Mouse (Mus musculus) hindbrain, embryonic 10.5 days (tissue): Measurements from ENCODE around the gene Tmem178b. TPM values are rescaled to one million over a fixed set of nuclear protein-coding genes. Genes with fewer than 3 reads are reported as not detected.

Experiments used
- DNase-seq: peaks from one replicate; pipeline ENCODE4 v3.0.0-alpha.2; 2017; ENCODE audit warnings: low spot score
- H3K27ac ChIP-seq: fragments of 300-500 bp; sonication (generic); 2 replicates; pipeline ENCODE4 v1.5.1; 2016; ENCODE audit warnings: mild to moderate bottlenecking, moderate library complexity
- H3K27me3 ChIP-seq: fragments of 300-500 bp; sonication (generic); 2 replicates; pipeline ENCODE4 v1.6.1; 2016; ENCODE audit warnings: mild to moderate bottlenecking; ENCODE audit not compliant: poor library complexity, insufficient read depth, severe bottlenecking
- H3K36me3 ChIP-seq: fragments of 300-500 bp; sonication (generic); 2 replicates; pipeline ENCODE4 v1.6.1; 2016; ENCODE audit warnings: mild to moderate bottlenecking, moderate library complexity
- H3K4me1 ChIP-seq: fragments of 300-500 bp; sonication (generic); replicated peaks from 2 replicates; pipeline ENCODE4 v1.6.1; 2016; ENCODE audit warnings: mild to moderate bottlenecking
- H3K4me3 ChIP-seq: fragments of 300-500 bp; sonication (generic); 2 replicates; pipeline ENCODE4 v1.5.1; 2016; ENCODE audit warnings: mild to moderate bottlenecking, moderate library complexity
- H3K9me3 ChIP-seq: fragments of 300-500 bp; sonication (generic); 2 replicates; pipeline ENCODE4 v1.6.1; 2016; ENCODE audit warnings: mild to moderate bottlenecking, moderate library complexity
- WGBS: fragments of 180-500 bp; shearing (Covaris S2); methylation state at CpG from one replicate; pipeline ENCODE4 v1.1.7; 2016; 5-methylcytosine and 5-hydroxymethylcytosine counted together
- polyA plus RNA-seq: library from polyadenylated mRNA; unstranded; fragments of >200 nt; fragmentation: Nextera tagmentation; extraction: Ambion mirVana; gene quantifications from 2 replicates; pipeline ENCODE4 v1.2.1, GENCODE M21; 2016

Tmem178b gene
- polyA plus RNA-seq, 1 experiment from 2014 or later: 7.0 TPM

DNA sequence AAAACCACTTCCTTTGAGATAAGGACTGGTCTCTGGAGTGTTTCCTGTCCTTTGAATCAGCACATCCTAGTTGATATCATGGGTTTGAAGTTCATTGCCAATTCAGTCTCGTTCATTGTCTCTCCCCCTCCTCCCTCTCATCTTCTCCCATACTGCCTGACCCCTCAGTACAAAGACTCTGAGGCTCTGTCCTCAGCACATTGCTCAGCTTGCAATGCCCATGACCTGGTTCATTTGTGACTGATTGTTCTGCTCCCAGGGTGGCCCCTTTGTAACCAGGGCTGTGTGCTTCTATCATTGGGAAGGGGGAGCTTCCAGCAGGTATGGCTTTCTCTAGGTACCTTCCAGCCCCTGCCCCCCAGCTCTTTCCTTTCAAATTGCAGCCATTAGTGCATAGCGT, 329.5 kb downstream of the Tmem178b start:
- H3K36me3 ChIP-seq: no peaks in the 10 kb centered on the region
- no peak overlapping the region for H3K4me3 ChIP-seq
- no peaks in the 10 kb centered on the region for H3K27me3 ChIP-seq
- 62% methylated on average over 2 of the region's 2 CpGs for WGBS
- H3K27ac ChIP-seq: no peak overlapping the region
- no peak for DNase-seq
- H3K9me3 ChIP-seq: no peaks in the 10 kb centered on the region
- H3K4me1 ChIP-seq: peaks cover 16% of the 10 kb centered on the region

GRCm38 (mm10) chr6:40205380-40205779, 332.3 kb downstream of the Tmem178b start:
- no peak for DNase-seq
- H3K4me1 ChIP-seq: peaks cover 20% of the 10 kb centered on the region
- H3K4me3 ChIP-seq: no peak overlapping the region
- no peaks in the 10 kb centered on the region for H3K36me3 ChIP-seq
- H3K27me3 ChIP-seq: no peaks in the 10 kb centered on the region
- 78% methylated on average over 2 of the region's 2 CpGs for WGBS
- H3K27ac ChIP-seq: no peak overlapping the region
- H3K9me3 ChIP-seq: no peaks in the 10 kb centered on the region

DNA sequence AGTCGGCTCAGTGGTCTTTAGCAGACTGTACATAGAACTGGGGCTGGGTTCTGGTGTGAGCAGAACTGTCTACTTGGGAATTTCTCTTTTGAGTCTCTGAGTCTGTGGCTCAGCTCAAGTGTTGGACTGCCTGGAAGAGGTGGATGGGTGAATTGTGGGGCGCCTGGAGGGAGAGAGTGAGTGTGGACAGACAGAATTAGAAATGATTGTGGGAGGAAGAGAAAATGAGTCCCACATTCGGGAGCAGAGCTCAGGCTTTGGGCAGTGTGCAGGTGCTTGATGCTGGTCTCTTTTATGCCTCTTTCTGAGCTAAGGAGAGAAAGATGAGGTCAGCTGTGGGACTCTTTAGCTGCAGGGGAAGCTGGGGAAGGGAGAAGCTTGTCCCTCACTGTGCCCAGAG, 334.9 kb downstream of the Tmem178b start:
- Histone ChIP-seq H3K9me3 (no peaks in the 10 kb centered on the region), H3K4me1 (peaks cover 9% of the 10 kb centered on the region; the same call in 1 of the 2 replicates), H3K27ac (no peak overlapping the region), H3K27me3 (no peaks in the 10 kb centered on the region), H3K4me3 (no peak overlapping the region), H3K36me3 (no peaks in the 10 kb centered on the region)
- DNase-seq: no peak
- 84% methylated on average over 3 of the region's 3 CpGs for WGBS

DNA sequence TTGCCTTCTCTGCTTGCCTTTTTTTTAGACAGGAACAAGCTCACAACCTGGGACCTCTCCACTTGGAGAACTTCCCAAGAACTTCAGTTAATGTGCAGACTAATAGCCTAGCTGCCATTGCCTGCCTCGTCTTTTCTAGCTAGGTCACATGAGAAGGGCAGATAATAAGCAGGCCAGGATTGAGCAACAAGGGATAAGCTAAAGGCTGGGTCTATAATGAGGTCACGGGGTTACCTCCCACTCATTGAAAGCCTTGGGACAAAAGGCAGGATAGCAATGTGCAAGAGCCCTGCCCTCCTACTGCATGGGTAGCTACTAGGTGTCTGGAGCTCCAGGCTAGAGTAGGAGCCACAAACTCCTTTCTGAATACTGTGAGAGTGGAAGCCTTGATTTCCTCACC, 336.1 kb downstream of the Tmem178b start:
- no peak for DNase-seq
- H3K36me3 ChIP-seq: no peaks in the 10 kb centered on the region
- 54% methylated on average over 2 of the region's 2 CpGs for WGBS
- H3K4me3 ChIP-seq: no peak overlapping the region
- 0 out of 2 replicates have a peak, but pooled peaks cover 4% of the 10 kb centered on the region for H3K4me1 ChIP-seq
- H3K9me3 ChIP-seq: no peaks in the 10 kb centered on the region
- H3K27ac ChIP-seq: no peak overlapping the region
- H3K27me3 ChIP-seq: no peaks in the 10 kb centered on the region

GRCm38 (mm10) chr6:40217154-40217553, 344.1 kb downstream of the Tmem178b start:
- H3K4me3 ChIP-seq: no peak overlapping the region

GRCm38 (mm10) chr6:40217651-40218050, 344.6 kb downstream of the Tmem178b start:
- H3K4me1 ChIP-seq: no peaks in the 10 kb centered on the region
- no peaks in the 10 kb centered on the region for H3K27me3 ChIP-seq
- H3K36me3 ChIP-seq: no peaks in the 10 kb centered on the region
- no peaks in the 10 kb centered on the region for H3K9me3 ChIP-seq
- DNase-seq: no peak
- no peak overlapping the region for H3K27ac ChIP-seq
- H3K4me3 ChIP-seq: no peak overlapping the region
- 89% methylated on average over 3 of the region's 3 CpGs for WGBS

More at GRCm38 (mm10) chr6:40217154-40217553, 344.1 kb downstream of the Tmem178b start:
- Histone ChIP-seq H3K36me3 (no peaks in the 10 kb centered on the region), H3K9me3 (no peaks in the 10 kb centered on the region), H3K27ac (no peak overlapping the region), H3K27me3 (no peaks in the 10 kb centered on the region), H3K4me1 (no peaks in the 10 kb centered on the region)
- WGBS: 95% methylated on average over 12 of the region's 12 CpGs
- no peak for DNase-seq

DNA sequence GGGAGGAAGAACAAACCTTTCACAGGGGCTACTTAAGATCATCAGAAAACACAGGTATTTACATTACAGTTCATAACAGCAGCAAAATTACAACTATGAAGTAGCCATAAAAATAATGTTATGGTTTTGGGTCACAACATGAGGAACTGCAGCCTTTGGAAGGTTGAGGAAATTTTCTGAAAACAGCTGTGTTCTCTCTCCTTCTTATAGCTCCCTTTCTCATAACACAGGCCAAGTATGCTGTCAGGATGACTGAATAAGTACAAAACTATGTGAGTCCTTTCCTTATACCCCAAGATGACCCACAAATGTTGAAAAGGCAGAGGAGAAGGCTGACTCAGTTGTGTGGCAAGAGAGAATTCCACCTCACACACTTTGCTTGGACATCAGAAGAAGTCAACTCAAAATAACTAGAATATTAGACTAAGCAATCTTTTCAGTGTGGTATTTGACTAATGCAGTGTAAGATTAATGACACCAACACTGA, 347.6 kb downstream of the Tmem178b start:
- H3K4me3 ChIP-seq: no peak overlapping the region
- H3K4me1 ChIP-seq: no peaks in the 10 kb centered on the region
- no peaks in the 10 kb centered on the region for H3K9me3 ChIP-seq
- DNase-seq: no peak
- no peaks in the 10 kb centered on the region for H3K27me3 ChIP-seq
- H3K36me3 ChIP-seq: no peaks in the 10 kb centered on the region
- no peak overlapping the region for H3K27ac ChIP-seq

- H3K36me3 ChIP-seq: no peaks in the 10 kb centered on the region
- no peaks in the 10 kb centered on the region for H3K9me3 ChIP-seq
- no peak overlapping the region for H3K27ac ChIP-seq
- H3K27me3 ChIP-seq: no peaks in the 10 kb centered on the region
- H3K4me3 ChIP-seq: no peak overlapping the region
- DNase-seq: no peak
- WGBS: 85% methylated on average over 11 of the region's 11 CpGs
- H3K4me1 ChIP-seq: no peaks in the 10 kb centered on the region
These were observed 352.7 kb downstream of the Tmem178b start for GRCm38 (mm10) chr6:40225585-40226280.

DNA sequence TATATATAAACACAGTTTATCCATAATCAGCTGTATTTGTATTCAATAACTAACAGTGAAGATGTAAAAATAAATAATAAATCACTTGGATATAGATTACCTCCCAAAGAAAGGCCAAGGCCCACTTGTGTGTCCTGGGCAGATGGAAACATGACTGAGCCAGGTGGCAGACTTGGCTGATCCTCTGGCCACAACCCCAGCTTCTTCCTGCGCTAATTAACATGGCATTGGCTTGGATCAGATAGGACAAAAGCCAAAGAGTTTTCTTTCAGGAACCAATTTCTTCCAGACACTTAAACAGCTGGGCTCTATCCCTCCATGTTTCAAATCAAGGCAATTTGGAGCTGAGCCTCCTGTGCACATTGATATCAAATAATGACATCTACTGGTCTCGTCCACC, 355.9 kb downstream of the Tmem178b start:
- Histone ChIP-seq H3K9me3 (no peaks in the 10 kb centered on the region), H3K36me3 (no peaks in the 10 kb centered on the region), H3K4me1 (no peaks in the 10 kb centered on the region; the same call in 1 of the 2 replicates), H3K27me3 (no peaks in the 10 kb centered on the region), H3K27ac (no peak overlapping the region), H3K4me3 (no peak overlapping the region)
- DNase-seq: no peak
- 88% methylated on average over 2 of the region's 2 CpGs for WGBS

- H3K36me3 ChIP-seq: no peaks in the 10 kb centered on the region
- WGBS: 91% methylated on average over 9 of the region's 9 CpGs
- no peak overlapping the region for H3K4me3 ChIP-seq
- no peaks in the 10 kb centered on the region for H3K27me3 ChIP-seq
- H3K27ac ChIP-seq: no peak overlapping the region
- no peaks in the 10 kb centered on the region for H3K9me3 ChIP-seq
- no peaks in the 10 kb centered on the region; the same call in 1 of the 2 replicates for H3K4me1 ChIP-seq
- no peak for DNase-seq
These were observed 356.9 kb downstream of the Tmem178b start for GRCm38 (mm10) chr6:40229985-40230384.

DNA sequence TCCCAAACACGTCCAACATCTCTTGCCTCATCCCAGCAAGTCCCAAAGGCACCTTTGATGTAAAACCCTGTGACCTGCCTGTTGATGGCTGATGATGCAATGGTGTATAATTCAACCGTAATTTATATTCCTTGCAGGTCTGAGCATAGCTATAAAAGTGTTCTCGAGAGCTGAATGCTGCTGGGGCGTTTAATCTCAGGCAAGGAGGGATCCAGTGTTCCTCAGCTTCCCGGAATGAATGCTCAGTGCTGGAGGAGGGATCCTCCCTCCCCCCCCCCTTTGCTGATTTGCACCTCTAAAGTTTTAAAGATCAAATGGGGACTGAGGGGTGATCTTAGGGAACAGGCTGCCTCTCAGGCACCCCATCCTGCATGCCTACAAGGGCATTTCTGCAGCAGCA, 361.0 kb downstream of the Tmem178b start:
- no peaks in the 10 kb centered on the region for H3K36me3 ChIP-seq
- peaks cover 3% of the 10 kb centered on the region for H3K4me1 ChIP-seq
- no peaks in the 10 kb centered on the region for H3K9me3 ChIP-seq
- 58% methylated on average over 5 of the region's 5 CpGs for WGBS
- DNase-seq: no peak
- no peaks in the 10 kb centered on the region for H3K27me3 ChIP-seq
- no peak overlapping the region for H3K4me3 ChIP-seq
- H3K27ac ChIP-seq: no peak overlapping the region

GRCm38 (mm10) chr6:40235793-40236470, 362.9 kb downstream of the Tmem178b start:
- DNase-seq: peak; percentile 82
- Histone ChIP-seq H3K36me3 (no peaks in the 10 kb centered on the region), H3K27me3 (no peaks in the 10 kb centered on the region), H3K27ac (no peak overlapping the region), H3K4me3 (no peak overlapping the region), H3K4me1 (peaks cover 5% of the 10 kb centered on the region), H3K9me3 (no peaks in the 10 kb centered on the region)
- 48% methylated on average over 10 of the region's 10 CpGs for WGBS
